Mouse (Mus musculus) hindbrain, embryonic 14.5 days (tissue): ENCODE data around the gene Ccdc47. TPM values are rescaled to one million over a fixed set of nuclear protein-coding genes. Genes with fewer than 3 reads are reported as not detected.

ENCODE experiments used
- ATAC-seq: fragments of 200-750 bp; cut with Nextera tagmentation; 2 replicates; pipeline ENCODE4 v1.8.0; 2017; ENCODE audit warnings: moderate number of reproducible peaks, mild to moderate bottlenecking, moderate TSS enrichment, moderate library complexity; ENCODE audit not compliant: low FRiP score
- DNase-seq: peaks from one replicate; pipeline ENCODE4 v3.0.0-alpha.2; 2015; ENCODE audit warnings: low spot score
- H3K27ac ChIP-seq: fragments of 300-500 bp; sonication (generic); 2 replicates; pipeline ENCODE4 v1.5.1; 2014; ENCODE audit warnings: mild to moderate bottlenecking, moderate library complexity
- H3K27me3 ChIP-seq: fragments of 300-500 bp; sonication (generic); 2 replicates; pipeline ENCODE4 v1.6.1; 2014; ENCODE audit warnings: mild to moderate bottlenecking, low read length, mixed read lengths; ENCODE audit not compliant: control insufficient read depth, insufficient read depth
- H3K36me3 ChIP-seq: fragments of 300-500 bp; sonication (generic); replicated peaks from 2 replicates; pipeline ENCODE4 v1.6.1; 2014; ENCODE audit not compliant: control insufficient read depth, insufficient read depth
- H3K4me1 ChIP-seq: fragments of 300-500 bp; sonication (generic); replicated peaks from 2 replicates; pipeline ENCODE4 v1.6.1; 2014; ENCODE audit warnings: antibody characterized with exemption, low read length, mixed read lengths; ENCODE audit not compliant: control insufficient read depth, insufficient read depth
- H3K4me2 ChIP-seq: fragments of 300-500 bp; sonication (generic); replicated peaks from 2 replicates; pipeline ENCODE4 v1.6.1; 2014; ENCODE audit warnings: mild to moderate bottlenecking, moderate library complexity
- H3K4me3 ChIP-seq: fragments of 300-500 bp; sonication (generic); replicated peaks from 2 replicates; pipeline ENCODE4 v1.5.1; 2014; ENCODE audit warnings: mild to moderate bottlenecking, low read length
- H3K9ac ChIP-seq: fragments of 300-500 bp; sonication (generic); 2 replicates; pipeline ENCODE4 v1.6.1; 2014
- H3K9me3 ChIP-seq: fragments of 300-500 bp; sonication (generic); 2 replicates; pipeline ENCODE4 v1.6.1; 2016; ENCODE audit warnings: low read length; ENCODE audit not compliant: control insufficient read depth
- WGBS: fragments of 180-500 bp; shearing (Covaris S2); extraction: QIAGEN DNeasy Blood & Tissue Kit; methylation state at CpG from one replicate; pipeline ENCODE4 v1.1.7; 2014; 5-methylcytosine and 5-hydroxymethylcytosine counted together
- polyA plus RNA-seq: library from polyadenylated mRNA; unstranded; fragments of >200 nt; fragmentation: Nextera tagmentation; extraction: Ambion mirVana; gene quantifications from 2 replicates; pipeline ENCODE4 v1.2.1, GENCODE M21; 2014

The Ccdc47 gene
- polyA plus RNA-seq, 1 experiment from 2014 or later = 76.6 TPM

DNA sequence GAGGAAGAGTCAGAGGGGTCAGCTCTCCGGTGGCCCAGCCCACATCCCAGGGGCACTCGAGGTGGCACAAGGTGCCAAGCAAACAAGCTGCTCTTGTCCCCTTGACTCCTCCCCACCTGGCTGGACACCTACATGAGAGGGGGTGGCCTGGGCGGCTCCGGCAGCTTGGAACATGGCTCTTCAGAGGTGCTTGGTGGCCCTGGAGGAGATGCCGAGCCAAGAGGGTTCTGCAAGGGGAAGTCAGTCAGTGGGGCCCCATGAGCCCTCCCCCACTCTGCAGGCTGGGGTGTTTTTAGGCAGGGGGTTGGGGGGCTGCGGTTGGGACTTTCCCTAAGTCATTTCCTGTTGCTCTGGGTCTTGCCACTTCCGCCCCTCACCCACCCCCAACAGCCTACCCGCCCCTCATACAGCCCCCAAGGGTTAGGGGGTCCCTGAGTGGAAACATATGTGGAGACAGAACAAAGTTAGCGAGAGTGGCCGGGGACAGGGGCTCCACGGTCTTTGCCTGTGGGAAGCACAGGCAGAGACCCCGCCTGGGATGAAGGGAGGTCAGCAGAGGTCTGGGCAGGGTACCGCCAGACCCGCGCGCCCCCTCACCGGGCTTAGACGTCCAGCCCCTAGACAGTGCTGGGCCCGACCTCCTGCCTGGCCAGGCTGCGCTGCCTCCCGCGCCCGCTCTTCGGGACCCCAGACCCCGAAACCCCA lies 56.8 kb downstream of the Ccdc47 start:
- 2% methylated on average over 23 of the region's 25 CpGs for WGBS
- H3K36me3 ChIP-seq = peaks cover 51% of the 10 kb centered on the region
- DNase-seq (no peak), ATAC-seq (peak; percentile 57)
- H3K27ac ChIP-seq = peak overlapping the region; percentile 96
- H3K27me3 ChIP-seq = no peaks in the 10 kb centered on the region
- peaks cover 27% of the 10 kb centered on the region for H3K4me1 ChIP-seq
- peak overlapping the region; percentile 96 for H3K4me2 ChIP-seq
- H3K9me3 ChIP-seq = no peaks in the 10 kb centered on the region
- H3K4me3 ChIP-seq = peak overlapping the region; percentile 79
- peak overlapping the region; percentile 93 for H3K9ac ChIP-seq

- peak overlapping the region; percentile 96 for H3K27ac ChIP-seq
- H3K4me2 ChIP-seq = peak overlapping the region; percentile 96
- WGBS = 45% methylated on average over 9 of the region's 9 CpGs
- ATAC-seq = peak; percentile 15; the same call in 1 of the 2 replicates
- H3K9me3 ChIP-seq = no peaks in the 10 kb centered on the region
- no peak for DNase-seq
- peaks cover 27% of the 10 kb centered on the region for H3K4me1 ChIP-seq
- peaks cover 51% of the 10 kb centered on the region for H3K36me3 ChIP-seq
- peak overlapping the region; percentile 93 for H3K9ac ChIP-seq
- peak overlapping the region; percentile 79 for H3K4me3 ChIP-seq
- H3K27me3 ChIP-seq = no peaks in the 10 kb centered on the region
Measured at GRCm38 (mm10) chr11:106158930-106159215, 57.3 kb downstream of the Ccdc47 start.

DNA sequence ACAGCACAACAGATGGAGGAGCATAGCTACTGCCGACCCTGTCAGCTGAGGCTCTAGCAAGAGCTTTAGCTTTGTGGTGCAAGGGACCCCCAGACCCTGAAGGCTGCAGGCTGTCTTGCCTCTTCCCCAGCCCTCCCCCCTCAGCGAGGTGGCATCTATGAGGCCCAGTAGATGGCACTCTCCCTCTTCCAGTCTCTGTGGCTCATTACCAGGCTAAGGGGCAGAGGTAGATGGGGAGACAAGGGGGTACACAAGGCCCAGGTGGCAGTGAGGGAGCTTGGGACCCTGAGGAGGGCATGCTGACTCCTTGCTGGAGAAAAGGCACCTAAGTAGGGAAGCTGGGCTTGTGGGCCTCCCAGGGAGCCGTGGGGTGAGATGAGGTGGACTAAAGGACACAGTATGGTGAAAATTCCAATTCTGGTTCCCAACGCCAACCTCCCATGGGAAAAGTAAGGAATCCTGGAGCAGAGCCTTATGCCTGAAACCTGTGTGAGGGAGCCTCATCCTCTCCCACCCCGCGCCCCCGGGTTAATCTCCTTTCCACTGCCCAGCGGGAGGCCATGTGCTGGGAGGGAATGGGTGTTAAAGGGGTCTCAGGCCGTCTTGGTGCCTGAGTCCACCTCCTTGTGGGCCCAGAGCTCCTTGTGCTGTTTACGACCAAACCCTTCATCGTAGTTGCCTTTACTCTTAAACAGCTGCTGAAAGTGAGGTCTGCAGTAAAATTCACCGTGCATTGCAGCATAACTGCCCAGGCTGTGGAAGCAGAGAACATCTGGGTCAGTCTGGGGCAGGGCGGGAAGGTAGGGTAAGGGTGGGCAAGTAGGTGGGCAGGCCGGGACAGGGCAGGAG lies 57.8 kb downstream of the Ccdc47 start:
- Histone ChIP-seq H3K9me3 (no peaks in the 10 kb centered on the region), H3K9ac (peak overlapping the region; percentile 93), H3K36me3 (peaks cover 51% of the 10 kb centered on the region), H3K27me3 (no peaks in the 10 kb centered on the region), H3K27ac (peak overlapping the region; percentile 96), H3K4me2 (peak overlapping the region; percentile 96), H3K4me1 (peaks cover 27% of the 10 kb centered on the region), H3K4me3 (peak overlapping the region; percentile 79)
- DNase-seq (no peak), ATAC-seq (no peak)
- WGBS = 61% methylated on average over 14 of the region's 14 CpGs

GRCm38 (mm10) chr11:106157154-106157553 lies 59.0 kb downstream of the Ccdc47 start:
- WGBS = 88% methylated on average over 7 of the region's 7 CpGs
- Histone ChIP-seq H3K27me3 (no peaks in the 10 kb centered on the region), H3K4me2 (no peak overlapping the region), H3K9ac (no peak overlapping the region), H3K4me3 (no peak overlapping the region), H3K36me3 (peaks cover 62% of the 10 kb centered on the region), H3K27ac (no peak overlapping the region), H3K4me1 (peaks cover 27% of the 10 kb centered on the region), H3K9me3 (no peaks in the 10 kb centered on the region)
- no peak for DNase-seq
- no peak for ATAC-seq

GRCm38 (mm10) chr11:106156257-106156656 lies 59.9 kb downstream of the Ccdc47 start:
- Histone ChIP-seq H3K4me2 (no peak overlapping the region), H3K9ac (no peak overlapping the region), H3K27me3 (no peaks in the 10 kb centered on the region), H3K4me3 (no peak overlapping the region), H3K9me3 (no peaks in the 10 kb centered on the region), H3K4me1 (peaks cover 23% of the 10 kb centered on the region), H3K27ac (no peak overlapping the region), H3K36me3 (peaks cover 71% of the 10 kb centered on the region)
- WGBS = 92% methylated on average over 1 of the region's 1 CpGs
- DNase-seq (no peak), ATAC-seq (no peak)

- Histone ChIP-seq H3K27me3 (no peaks in the 10 kb centered on the region), H3K4me1 (peaks cover 18% of the 10 kb centered on the region), H3K4me2 (no peak overlapping the region), H3K4me3 (no peak overlapping the region), H3K9ac (no peak overlapping the region), H3K27ac (no peak overlapping the region), H3K36me3 (peaks cover 76% of the 10 kb centered on the region), H3K9me3 (no peaks in the 10 kb centered on the region)
- WGBS = 55% methylated on average over 3 of the region's 3 CpGs
- ATAC-seq (no peak), DNase-seq (no peak)
Measured at GRCm38 (mm10) chr11:106155761-106156160, 60.4 kb downstream of the Ccdc47 start.

DNA sequence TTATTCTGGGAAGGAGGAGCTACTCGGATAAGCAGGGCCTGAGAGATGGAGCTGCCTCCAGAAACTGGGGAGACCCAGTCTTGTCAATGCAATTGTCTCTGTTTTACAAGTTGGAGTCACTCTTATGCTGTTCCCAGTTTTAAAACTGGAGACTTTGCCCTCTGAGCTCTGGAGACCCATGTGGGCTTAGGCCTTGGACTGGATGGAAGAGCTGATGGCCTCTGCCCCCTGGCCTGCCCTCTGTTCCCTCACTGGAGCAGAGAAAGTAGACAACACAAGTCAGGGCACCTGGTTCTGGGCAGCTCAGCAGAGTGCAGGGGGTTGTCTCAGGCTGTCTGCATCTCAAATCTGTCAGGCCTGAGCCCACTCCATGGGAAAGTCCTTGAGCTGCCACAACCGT lies 61.4 kb downstream of the Ccdc47 start:
- Histone ChIP-seq H3K9me3 (no peaks in the 10 kb centered on the region), H3K36me3 (peaks cover 86% of the 10 kb centered on the region), H3K4me2 (no peak overlapping the region), H3K27me3 (no peaks in the 10 kb centered on the region), H3K9ac (no peak overlapping the region), H3K4me3 (no peak overlapping the region), H3K27ac (no peak overlapping the region), H3K4me1 (peaks cover 16% of the 10 kb centered on the region)
- ATAC-seq (no peak), DNase-seq (no peak)
- 63% methylated on average over 2 of the region's 2 CpGs for WGBS

DNA sequence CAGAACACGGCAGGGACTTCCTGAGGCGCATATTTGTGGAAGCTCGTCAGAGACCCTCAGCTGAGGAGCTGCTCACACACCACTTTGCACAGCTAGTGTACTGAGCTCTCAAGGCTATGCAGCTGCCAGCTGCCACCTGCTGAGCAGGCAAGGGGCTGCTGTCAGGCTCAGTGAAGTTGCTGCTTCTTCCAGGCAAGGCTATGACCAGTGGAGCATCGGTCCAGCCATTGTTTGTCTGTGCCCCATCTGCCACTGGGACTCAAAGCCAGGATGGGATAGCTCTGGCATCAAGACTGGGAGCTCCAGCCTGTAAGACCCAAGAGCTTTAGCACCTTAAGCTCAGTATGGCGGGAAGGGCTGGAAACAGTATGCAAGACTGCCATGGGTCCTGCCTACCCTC lies 62.1 kb downstream of the Ccdc47 start:
- peaks cover 11% of the 10 kb centered on the region for H3K4me1 ChIP-seq
- no peak overlapping the region for H3K4me2 ChIP-seq
- 77% methylated on average over 5 of the region's 5 CpGs for WGBS
- H3K4me3 ChIP-seq = no peak overlapping the region
- 0 out of 2 replicates have a peak overlapping the region, but pooled peaks have one; percentile 7 for H3K27ac ChIP-seq
- H3K36me3 ChIP-seq = peaks cover 92% of the 10 kb centered on the region
- H3K9me3 ChIP-seq = no peaks in the 10 kb centered on the region
- DNase-seq (no peak), ATAC-seq (no peak)
- H3K27me3 ChIP-seq = no peaks in the 10 kb centered on the region
- no peak overlapping the region for H3K9ac ChIP-seq

GRCm38 (mm10) chr11:106152132-106152531 lies 64.0 kb downstream of the Ccdc47 start:
- no peaks in the 10 kb centered on the region for H3K9me3 ChIP-seq
- H3K9ac ChIP-seq = no peak overlapping the region
- H3K27me3 ChIP-seq = no peaks in the 10 kb centered on the region
- 76% methylated on average over 8 of the region's 8 CpGs for WGBS
- no peaks in the 10 kb centered on the region for H3K4me1 ChIP-seq
- peaks cover 91% of the 10 kb centered on the region for H3K36me3 ChIP-seq
- no peak overlapping the region for H3K27ac ChIP-seq
- DNase-seq (no peak), ATAC-seq (no peak)
- no peak overlapping the region for H3K4me3 ChIP-seq
- H3K4me2 ChIP-seq = no peak overlapping the region
